Mouse (Mus musculus) lung, adult 2 months (tissue): ENCODE results near the gene Arid2.

Source experiments
- CTCF ChIP-seq: fragments of 200-500 bp; IDR thresholded peaks from 2 replicates; pipeline ENCODE4 v1.5.1; 2011; ENCODE audit warnings: mild to moderate bottlenecking, low read length, control low read depth; ENCODE audit not compliant: insufficient read depth
- POLR2A ChIP-seq: fragments of 200-500 bp; IDR thresholded peaks from 2 replicates; pipeline ENCODE4 v1.6.1; 2011; ENCODE audit warnings: low read depth, mild to moderate bottlenecking, control low read depth, low read length, borderline replicate concordance; ENCODE audit errors: extremely low read depth

DNA sequence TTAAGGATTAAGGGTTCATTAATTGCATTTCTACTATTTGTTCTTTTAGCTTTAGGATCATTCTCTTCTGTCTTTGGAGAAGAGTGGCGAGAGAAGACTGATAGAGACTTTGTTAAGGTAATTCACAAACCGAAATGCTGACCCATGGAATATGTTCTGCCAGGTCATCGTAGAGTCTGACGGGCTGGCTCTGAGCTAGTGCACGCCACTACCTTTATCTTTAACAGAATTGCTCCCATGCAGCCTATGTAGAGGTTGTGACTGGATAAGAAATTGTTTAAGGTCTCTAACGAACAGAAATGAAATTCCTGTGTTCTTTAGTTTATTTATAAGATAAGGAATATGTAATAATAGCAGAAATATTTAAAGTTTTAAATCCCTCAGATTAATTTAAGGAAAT, 71.6 kb downstream of the Arid2 start:
- TF ChIP-seq CTCF = no peak
- no peak for TF ChIP-seq POLR2A
